Mouse (Mus musculus) kidney, postnatal 36 days (tissue): ENCODE measurements around the gene Pex7.

Source experiments
- DNase-seq, 2 experiments: peaks; one replicate each; pipeline ENCODE4 v3.0.0; 2021 to 2022; ENCODE audit warnings: mixed read lengths in 2 of 2

The Pex7 gene

GRCm38 (mm10) chr10:19907246-19907804 is at the start of gene Pex7:
TSS of gene Pex7 (minus strand) at chr10:19907689.
- DNase-seq = peak; percentile 96

DNA sequence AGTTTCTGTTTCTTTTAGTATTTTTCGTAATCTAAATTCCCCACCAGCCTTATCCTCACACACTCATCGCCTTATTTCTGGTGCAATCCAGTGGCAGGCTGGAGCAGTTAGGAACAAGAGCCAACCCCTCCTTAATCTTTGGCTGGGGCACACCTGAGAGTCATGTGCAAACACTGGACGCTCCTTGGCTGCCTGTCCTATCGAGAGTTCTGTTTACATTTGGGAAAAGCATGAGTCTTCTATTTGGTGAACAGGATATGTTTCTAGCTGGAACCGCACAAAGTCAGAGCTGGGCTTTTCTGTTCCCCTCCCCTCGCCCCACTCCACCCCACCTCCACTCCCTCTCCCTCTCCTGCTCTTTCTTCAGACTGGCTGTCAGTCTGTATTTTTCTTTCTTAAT is 49.3 kb upstream of the Pex7 start:
- DNase-seq = peak; percentile 32 to 42

GRCm38 (mm10) chr10:19955817-19956216 is 48.3 kb upstream of the Pex7 start:
- DNase-seq = no peak

GRCm38 (mm10) chr10:19954572-19954971 is 47.1 kb upstream of the Pex7 start:
- no peak for DNase-seq

DNA sequence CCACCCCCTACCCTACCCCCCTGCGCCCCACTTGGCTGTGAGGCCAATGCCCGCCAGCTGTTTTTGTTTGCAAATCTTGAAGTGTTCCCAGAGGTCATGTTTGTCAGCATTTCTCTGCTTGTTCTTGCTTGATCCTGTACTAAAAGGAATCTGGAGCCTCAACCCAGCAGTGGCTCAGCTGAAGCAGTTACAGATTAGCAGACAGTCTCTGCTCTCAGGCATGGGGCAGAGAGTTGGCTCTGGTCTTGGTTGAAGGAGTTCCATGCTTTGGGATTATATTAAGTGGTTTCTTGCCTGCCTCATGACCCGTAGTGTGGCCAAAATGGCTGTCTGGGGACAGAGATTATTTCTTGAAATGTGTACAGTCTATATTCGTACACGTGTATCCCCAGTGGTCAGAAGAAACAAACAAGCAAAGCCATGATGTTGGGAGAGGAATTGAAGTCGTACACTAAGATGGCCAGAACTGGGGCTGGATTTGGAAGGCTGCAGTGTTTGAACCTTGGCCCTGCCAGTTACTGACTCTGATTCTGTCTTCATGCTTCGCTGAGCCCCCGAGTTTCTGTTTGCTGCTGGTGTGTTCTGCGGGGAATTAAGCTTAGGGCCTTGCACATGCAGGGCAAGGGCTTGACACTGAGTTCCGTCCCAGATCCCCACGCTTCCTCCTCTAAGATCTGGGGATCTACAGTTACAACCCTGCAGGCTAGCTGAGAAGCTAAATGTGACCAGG is 45.7 kb upstream of the Pex7 start:
- peak; percentile 71 to 84 for DNase-seq

- no peak for DNase-seq
These were observed 41.6 kb upstream of the Pex7 start for GRCm38 (mm10) chr10:19949106-19949505.

DNA sequence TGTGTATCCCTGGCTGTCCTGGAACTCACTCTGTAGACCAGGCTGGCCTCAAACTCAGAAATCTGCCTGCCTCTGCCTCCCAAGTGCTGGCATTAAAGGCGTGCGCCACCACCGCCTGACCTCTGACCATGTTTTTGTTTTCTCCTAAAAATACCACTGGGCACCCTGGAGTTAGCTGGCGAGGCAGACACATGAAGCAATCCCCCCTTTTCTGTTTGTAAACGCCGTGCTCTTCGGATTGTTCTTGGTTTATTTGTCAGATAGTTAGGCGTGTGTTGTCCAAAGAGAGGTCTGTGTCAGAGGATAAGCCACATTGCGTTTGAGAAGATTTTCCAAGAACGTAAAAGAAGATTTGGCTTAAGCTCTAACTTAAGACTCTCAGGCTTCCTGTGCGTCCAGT is 40.9 kb upstream of the Pex7 start:
- no peak for DNase-seq

- DNase-seq = no peak
These were observed 40.4 kb upstream of the Pex7 start for GRCm38 (mm10) chr10:19947901-19948300.

GRCm38 (mm10) chr10:19947441-19947840 is 40.0 kb upstream of the Pex7 start:
- DNase-seq = no peak

- DNase-seq = no peak
These were observed 39.2 kb upstream of the Pex7 start for GRCm38 (mm10) chr10:19946644-19947043.

- no peak for DNase-seq
These were observed 38.2 kb upstream of the Pex7 start for GRCm38 (mm10) chr10:19945651-19946050.

DNA sequence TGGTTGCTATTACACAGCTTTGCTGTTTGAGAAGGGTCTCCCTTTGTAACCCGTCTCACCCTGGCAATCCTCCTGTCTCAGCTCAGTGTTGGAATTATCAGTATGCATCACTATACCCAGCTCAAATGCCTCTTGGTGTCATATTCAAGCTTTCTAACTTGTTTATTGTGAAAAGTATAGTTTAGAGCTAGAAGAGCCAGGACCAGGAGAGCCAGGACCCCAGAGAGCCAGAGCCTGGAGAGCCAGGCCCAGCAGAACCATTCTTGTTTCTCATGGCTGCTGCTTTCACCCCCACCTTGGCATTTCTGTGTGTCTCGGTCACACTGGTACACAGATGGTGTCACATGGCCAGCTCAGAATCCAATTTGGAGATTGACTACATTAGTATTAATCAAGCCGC is 35.1 kb upstream of the Pex7 start:
- no peak for DNase-seq

- DNase-seq = no peak
These were observed 34.4 kb upstream of the Pex7 start for GRCm38 (mm10) chr10:19941914-19942313.

DNA sequence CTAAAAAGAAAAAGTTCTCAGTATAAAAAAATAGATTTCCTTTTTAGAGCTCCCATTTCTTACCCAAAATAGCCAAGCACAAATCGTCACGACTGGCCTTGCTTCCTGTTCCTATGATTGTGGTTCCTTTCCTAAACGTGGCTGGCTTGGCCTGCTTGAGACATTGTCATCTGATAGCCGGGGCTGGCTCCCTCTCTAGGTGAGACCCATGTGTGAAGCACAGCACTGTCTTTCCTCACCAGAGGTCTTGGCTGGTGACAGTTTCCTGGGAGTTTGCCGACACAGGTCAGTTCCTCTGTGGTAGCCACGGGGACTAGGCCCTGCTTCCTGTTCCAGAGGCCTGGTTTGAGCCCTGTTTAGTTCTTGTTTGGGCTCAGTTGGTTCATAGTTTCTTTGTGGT is 33.6 kb upstream of the Pex7 start:
- DNase-seq = peak; percentile 55 to 65

GRCm38 (mm10) chr10:19940626-19941025 is 33.1 kb upstream of the Pex7 start:
- peak in 1 of 2 experiments; percentile 35 for DNase-seq

- peak in 1 of 2 experiments; percentile 33 for DNase-seq
These were observed 32.6 kb upstream of the Pex7 start for GRCm38 (mm10) chr10:19940127-19940526.

DNA sequence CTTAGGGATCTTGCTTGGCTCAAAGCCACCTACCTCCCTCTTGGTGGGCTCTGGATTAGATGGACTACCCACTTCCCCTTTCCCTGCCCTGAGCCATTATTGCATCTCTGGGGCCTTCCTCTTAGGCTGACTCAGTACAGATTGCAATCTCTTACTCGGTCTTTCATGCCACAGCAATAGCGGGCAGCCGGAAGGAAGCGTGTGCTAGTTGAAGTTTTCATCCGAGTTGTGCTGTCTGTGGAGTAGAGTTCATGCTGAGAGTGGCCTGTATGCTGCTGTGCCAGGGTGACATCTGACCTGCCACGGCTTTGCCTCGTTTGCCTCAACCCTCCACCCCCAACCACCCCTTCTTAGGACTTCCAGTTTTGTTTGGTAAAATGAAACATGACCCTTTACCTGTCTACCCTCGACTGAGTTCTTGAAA is 31.8 kb upstream of the Pex7 start:
- DNase-seq = peak; percentile 72 to 88

DNA sequence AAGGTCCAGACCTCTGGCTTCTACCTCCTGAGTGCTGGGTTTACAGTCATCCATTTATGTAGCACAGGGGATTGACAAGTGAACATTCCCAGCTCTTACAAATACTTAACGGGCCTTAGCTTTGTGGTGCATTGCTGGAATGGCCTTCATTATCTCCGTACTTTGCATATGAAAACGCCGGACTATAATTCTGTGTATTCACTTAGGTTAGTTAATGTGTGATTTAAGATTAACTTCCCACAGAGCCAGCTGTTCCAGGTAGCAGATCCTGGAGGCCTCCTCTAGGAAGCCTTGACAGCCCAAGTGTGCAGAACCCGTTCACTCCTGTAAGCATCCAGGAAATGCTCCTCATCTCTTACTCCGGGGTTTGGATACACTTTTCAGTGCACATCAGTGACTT is 31.2 kb upstream of the Pex7 start:
- peak; percentile 36 to 60 for DNase-seq

GRCm38 (mm10) chr10:19936961-19937708 is 29.6 kb upstream of the Pex7 start:
- peak; percentile 50 to 68 for DNase-seq

- no peak for DNase-seq
These were observed 28.4 kb upstream of the Pex7 start for GRCm38 (mm10) chr10:19935821-19936367.

- DNase-seq = peak in 1 of 2 experiments; percentile 49
These were observed 27.8 kb upstream of the Pex7 start for GRCm38 (mm10) chr10:19935295-19935623.

DNA sequence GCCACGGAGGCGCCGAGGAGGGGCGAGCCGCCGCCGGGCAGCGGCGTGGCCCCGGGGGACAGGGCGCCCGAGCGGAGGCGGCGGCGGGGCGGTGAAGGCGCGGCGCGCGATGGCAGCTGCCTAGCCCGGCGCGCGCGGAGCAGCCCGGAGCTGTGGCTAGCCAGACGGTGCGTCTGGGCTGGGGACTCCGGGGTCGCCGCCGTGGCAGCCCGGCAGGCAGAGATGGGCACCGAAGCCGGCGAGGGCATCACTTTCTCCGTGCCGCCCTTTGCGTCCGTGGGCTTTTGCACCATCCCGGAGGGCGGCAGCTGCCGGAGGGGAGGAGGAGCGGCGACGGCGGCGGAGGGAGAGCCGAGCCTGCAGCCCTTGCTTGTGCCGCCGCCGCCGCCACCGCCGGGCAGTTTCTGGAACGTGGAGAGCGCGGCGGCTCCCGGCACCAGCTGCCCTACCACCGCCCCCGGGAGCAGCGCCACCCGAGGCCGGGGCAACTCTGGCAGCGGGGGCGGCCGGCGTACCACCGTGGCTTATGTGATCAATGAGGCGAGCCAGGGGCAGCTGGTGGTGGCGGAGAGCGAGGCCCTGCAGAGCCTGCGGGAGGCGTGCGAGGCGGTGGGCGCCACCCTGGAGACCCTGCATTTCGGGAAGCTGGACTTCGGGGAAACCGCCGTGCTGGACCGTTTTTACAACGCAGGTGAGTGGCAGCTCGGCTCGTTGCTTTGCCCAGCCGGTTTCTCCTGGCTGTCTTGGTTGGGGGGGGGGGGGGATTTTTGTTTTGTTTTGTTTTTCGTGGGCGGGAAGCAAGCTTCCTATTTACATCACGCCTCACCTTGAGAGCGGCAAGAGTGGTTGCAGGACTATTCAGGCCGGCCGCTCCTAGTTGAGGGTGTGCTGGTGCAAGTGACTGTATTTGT is 27.1 kb upstream of the Pex7 start, which contains the start of gene Map3k5:
Gene Map3k5 (plus strand): TSS at position 89 of the 911 bp plus-strand sequence.
- peak; percentile 42 to 75 for DNase-seq
